21 mouse cellular contexts compared by ENCODE assay signal in genomic region chr13:73793171-73793570, GRCm38 (mm10). TPM values are rescaled to one million over a fixed set of nuclear protein-coding genes. Genes with fewer than 3 reads are reported as not detected.
DNase-seq lines count a peak whose midpoint lies in the region; ATAC-seq and TF ChIP-seq lines count a peak whose summit lies in the region.
"Had no signal": no experiment of that assay in that cellular context is flagged by ENCODE, and none has a peak within 500 bp of the region (broad histone marks: within the 10 kb centered on the region; RNA-seq: fewer than 3 reads in every experiment).

No protein-coding gene starts in this region.

- no peaks in the 10 kb centered on the region for H3K27me3 ChIP-seq in heart, embryonic 11.5 days (ENCODE audit: control insufficient read depth, insufficient read depth, low read length)
- H3K27me3 ChIP-seq: embryonic facial prominence, embryonic 13.5 days; embryonic facial prominence, embryonic 15.5 days; forebrain, embryonic 12.5 days had no signal

- intact Hi-C loops in gastrocnemius, adult 2 months (cut with DNase I): no loop called here

- no peak overlapping the region for H3K4me2 ChIP-seq in heart, embryonic 11.5 days
- H3K4me2 ChIP-seq: embryonic facial prominence, embryonic 13.5 days; embryonic facial prominence, embryonic 15.5 days; forebrain, embryonic 12.5 days had no signal

- 80% methylated on average over 5 of the region's 5 CpGs for WGBS in heart, embryonic 11.5 days (ENCODE audit: insufficient replicate concordance)

- no peak overlapping the region for H3K4me3 ChIP-seq in gastrocnemius, adult 2 months
- H3K4me3 ChIP-seq in heart, embryonic 11.5 days (ENCODE audit: low read depth, low read length): no peak overlapping the region
- H3K4me3 ChIP-seq: embryonic facial prominence, embryonic 13.5 days; embryonic facial prominence, embryonic 15.5 days; erythroblast, embryonic 14.5 days; forebrain, embryonic 10.5 days; forebrain, embryonic 12.5 days had no signal

- H3K9ac ChIP-seq in heart, embryonic 11.5 days (ENCODE audit: low read depth, low read length): no peak overlapping the region
- H3K9ac ChIP-seq: embryonic facial prominence, embryonic 13.5 days; embryonic facial prominence, embryonic 15.5 days; forebrain, embryonic 12.5 days had no signal

- no peak for TF ChIP-seq CTCF in gastrocnemius, adult 2 months (IDR thresholded peaks at IDR 0.05)

- H3K4me1 ChIP-seq in heart, embryonic 11.5 days (ENCODE audit: control insufficient read depth, insufficient read depth, low read length): no peaks in the 10 kb centered on the region
- H3K4me1 ChIP-seq: embryonic facial prominence, embryonic 13.5 days; embryonic facial prominence, embryonic 15.5 days; forebrain, embryonic 10.5 days; forebrain, embryonic 12.5 days had no signal

- peaks cover 54% of the 10 kb centered on the region for H3K36me3 ChIP-seq in heart, embryonic 11.5 days (ENCODE audit: control insufficient read depth, insufficient read depth, low read length)

- 0 out of 2 replicates have a peak, but pooled peaks have one; percentile 29 for ATAC-seq in common myeloid progenitor, adult 5-6 weeks (replicated peaks; ENCODE audit: low read depth, poor library complexity, severe bottlenecking)
- no peak for ATAC-seq in heart, embryonic 11.5 days (replicated peaks; ENCODE audit: insufficient number of reproducible peaks, low FRiP score, low TSS enrichment)
- ATAC-seq: forebrain, embryonic 14.5 days; forebrain, embryonic 16.5 days had no signal

- peak; percentile 90 for DNase-seq in 416B (ENCODE audit: low read depth)
- DNase-seq in MEL-GATA-1-ER (ENCODE audit: extremely low read depth, low read depth): peak; percentile 71
- DNase-seq in gastrocnemius, adult 2 months: no peak
- DNase-seq: adrenal gland, adult 2 months; adrenal gland, postnatal 10 days; adrenal gland, postnatal 25 days; cerebellum, adult 11-12 months; cerebellum, adult 2 months; cerebellum, adult 9-10 months; cerebellum, postnatal 10 days; cerebellum, postnatal 25 days; embryo, embryonic 11 days had no signal

- H3K27ac ChIP-seq in gastrocnemius, adult 2 months: no peak overlapping the region
- H3K27ac ChIP-seq in heart, embryonic 11.5 days (ENCODE audit: low read depth, low read length): no peak overlapping the region
- H3K27ac ChIP-seq: embryonic facial prominence, embryonic 13.5 days; embryonic facial prominence, embryonic 15.5 days; forebrain, embryonic 10.5 days; forebrain, embryonic 12.5 days had no signal

- no peaks in the 10 kb centered on the region for H3K9me3 ChIP-seq in heart, embryonic 11.5 days (replicated peaks; ENCODE audit: control insufficient read depth, low read length)
- H3K9me3 ChIP-seq: embryonic facial prominence, embryonic 13.5 days; embryonic facial prominence, embryonic 15.5 days; forebrain, embryonic 10.5 days; forebrain, embryonic 12.5 days had no signal

RNA-seq across cellular contexts. Expression of gene Nkd2, which starts 54.3 kb away (rescaled TPM):
- total RNA-seq in common myeloid progenitor, adult 5-6 weeks (2017): not detected in 2 replicates
- 1 to 10 TPM; 1.0 to 1.1 TPM for total RNA-seq in gastrocnemius, adult 2 months (2021)
- 2.3 and 2.4 TPM in 2 replicates for polyA plus RNA-seq in heart, embryonic 11.5 days (2014; fragmentation: Nextera tagmentation; extraction: Ambion mirVana)
- polyA plus RNA-seq: erythroblast, embryonic 14.5 days had no signal
